Comparison of ENCODE assay signal across 17 mouse cellular contexts in the genomic region with DNA sequence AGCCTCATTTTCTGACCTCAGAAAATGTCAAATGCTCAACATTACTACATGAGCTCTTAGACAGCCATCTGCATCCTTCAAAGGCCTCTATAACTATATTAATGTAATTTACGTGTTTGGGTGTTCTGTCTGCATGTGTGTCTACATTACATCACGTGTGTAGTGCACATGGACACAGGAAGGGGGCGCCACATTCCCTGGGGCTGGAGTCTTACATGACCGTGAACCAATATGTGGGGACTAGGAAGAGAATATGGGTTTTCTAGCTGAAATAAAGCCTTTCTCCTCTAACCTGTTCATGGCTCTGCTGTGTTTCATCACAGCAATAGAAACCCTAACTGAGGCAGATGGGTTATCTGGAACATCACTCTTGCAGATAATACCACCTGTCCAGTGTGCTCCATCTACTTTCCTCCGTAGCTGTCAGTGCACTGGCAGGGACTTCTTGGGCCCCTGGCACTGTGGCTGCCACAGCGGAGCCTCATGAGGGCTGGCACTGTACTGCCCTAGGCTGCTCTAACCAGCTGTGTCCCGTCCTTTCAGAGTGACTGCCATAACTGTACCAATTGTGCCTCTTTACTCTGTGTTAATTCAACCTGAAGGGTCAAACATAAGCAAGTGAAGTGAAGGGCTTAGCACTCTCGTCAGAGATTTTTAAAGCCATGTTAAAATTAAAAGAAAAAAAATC. TPM values are rescaled to one million over a fixed set of nuclear protein-coding genes. Genes with fewer than 3 reads are reported as not detected.
DNase-seq lines count a peak whose midpoint lies in the region; ATAC-seq and TF ChIP-seq lines count a peak whose summit lies in the region.
"Had no signal": no experiment of that assay in that cellular context is flagged by ENCODE, and none has a peak within 500 bp of the region (broad histone marks: within the 10 kb centered on the region; RNA-seq: fewer than 3 reads in every experiment).

No protein-coding gene starts in this region.

- DNase-seq in heart, adult 11 months: peak; percentile 64
- no peak for DNase-seq in heart, postnatal 4 days
- no peak for DNase-seq in liver, embryonic 14.5 days (ENCODE audit: low read depth in 3 of 3, low spot score in 3 of 3)
- no peak for DNase-seq in liver, embryonic 11.5 days (ENCODE audit: low spot score)
- DNase-seq in thymus, postnatal 4 days: peak; percentile 30
- DNase-seq in thymus, postnatal 0 days (ENCODE audit: low spot score): no peak
- DNase-seq in embryo, embryonic 10.5 days (ENCODE audit: low spot score): no peak
- DNase-seq: kidney, adult 18-20 months; liver; lung, postnatal 36 days had no signal

- H3K36me3 ChIP-seq in liver, embryonic 14.5 days (replicated peaks; ENCODE audit: control insufficient read depth, insufficient read depth, low read depth): no peaks in the 10 kb centered on the region
- H3K36me3 ChIP-seq in liver, embryonic 11.5 days (ENCODE audit: control insufficient read depth, insufficient read depth, low read length): peaks cover 7% of the 10 kb centered on the region; the same call in 1 of the 2 replicates

- no peak for TF ChIP-seq EP300 in liver, embryonic 14.5 days (IDR thresholded peaks at IDR 0.05; ENCODE audit: low read depth)

- TF ChIP-seq CTCF in liver, embryonic 14.5 days (IDR thresholded peaks at IDR 0.05; ENCODE audit: low read depth): peak; percentile 43

- no peak overlapping the region for H3K4me3 ChIP-seq in liver, embryonic 14.5 days (ENCODE audit: insufficient read depth in 1 of 2, low read depth in 2 of 2, low read length in 2 of 2)
- no peak overlapping the region for H3K4me3 ChIP-seq in liver, embryonic 11.5 days (ENCODE audit: low read depth, low read length)

- no peaks in the 10 kb centered on the region for H3K4me1 ChIP-seq in liver, embryonic 14.5 days (replicated peaks; ENCODE audit: control insufficient read depth in 2 of 2, insufficient read depth in 2 of 2, low read length in 1 of 2)
- no peaks in the 10 kb centered on the region for H3K4me1 ChIP-seq in liver, embryonic 11.5 days (replicated peaks; ENCODE audit: control insufficient read depth, insufficient read depth, low read length)

- no peaks in the 10 kb centered on the region for H3K9me3 ChIP-seq in liver, embryonic 14.5 days (ENCODE audit: control insufficient read depth, low read length)
- H3K9me3 ChIP-seq in liver, embryonic 11.5 days (ENCODE audit: control insufficient read depth, low read length): no peaks in the 10 kb centered on the region

- H3K27me3 ChIP-seq in liver, embryonic 14.5 days (ENCODE audit: control insufficient read depth, insufficient read depth, low read length): no peaks in the 10 kb centered on the region
- no peaks in the 10 kb centered on the region for H3K27me3 ChIP-seq in liver, embryonic 11.5 days (replicated peaks; ENCODE audit: control insufficient read depth, insufficient read depth, low read length)
- H3K27me3 ChIP-seq: Patski had no signal

- no peak for ATAC-seq in liver, embryonic 14.5 days (ENCODE audit: insufficient read depth)
- no peak for ATAC-seq in liver, embryonic 11.5 days (replicated peaks; ENCODE audit: low FRiP score)
- no peak for ATAC-seq in inflammation-experienced regulatory T-cells, adult 6 months
- ATAC-seq: CD4-positive, CD25-positive, alpha-beta regulatory T cell, adult 4 months; forebrain, embryonic 14.5 days; Patski had no signal

- 77% methylated on average over 8 of the region's 8 CpGs for WGBS in liver, embryonic 14.5 days (ENCODE audit: insufficient replicate concordance)
- 88% methylated on average over 8 of the region's 8 CpGs for WGBS in liver, embryonic 11.5 days

- no peak overlapping the region for H3K27ac ChIP-seq in liver, embryonic 14.5 days
- H3K27ac ChIP-seq in liver, embryonic 11.5 days (ENCODE audit: low read depth, low read length): no peak overlapping the region

- no peak overlapping the region for H3K4me2 ChIP-seq in liver, embryonic 14.5 days (ENCODE audit: low read depth)
- no peak overlapping the region for H3K4me2 ChIP-seq in liver, embryonic 11.5 days
- H3K4me2 ChIP-seq: heart, embryonic 11.5 days; midbrain, embryonic 11.5 days had no signal

- H3K9ac ChIP-seq in liver, embryonic 14.5 days (replicated peaks): no peak overlapping the region
- no peak overlapping the region for H3K9ac ChIP-seq in liver, embryonic 11.5 days (ENCODE audit: low read depth, low read length)

RNA-seq across cellular contexts. Expression of a gene that starts 18.8 kb away (rescaled TPM):
- total RNA-seq in heart, postnatal 4 days (2021): 100 to 1,000 TPM; 117 to 118 TPM
- polyA plus RNA-seq in liver, embryonic 14.5 days (2012; rRNA removed): 5.7 and 7.2 TPM in 2 replicates
- polyA plus RNA-seq in liver, embryonic 14.5 days (2014; fragmentation: Nextera tagmentation; extraction: Ambion mirVana): 6.5 and 7.5 TPM in 2 replicates
- 18.9 and 23.7 TPM in 2 replicates for polyA plus RNA-seq in liver, embryonic 11.5 days (2014; fragmentation: Nextera tagmentation; extraction: Ambion mirVana)
- polyA plus RNA-seq in thymus, postnatal 0 days (2015; fragmentation: Nextera tagmentation; extraction: Ambion mirVana): 12.0 and 14.3 TPM in 2 replicates
- 10 to 100 TPM in 1 of 3 experiments, 1 to 10 TPM in 2; 9.3 to 10.9 (median 9.9) TPM for polyA plus RNA-seq in inflammation-experienced regulatory T-cells, adult 6 months (2017; shearing (Covaris generic))

RNA-seq across cellular contexts. Expression of a gene that starts 19.1 kb away (rescaled TPM):
- 1 to 10 TPM; 4.1 to 5.3 TPM for total RNA-seq in heart, postnatal 4 days (2021)
- 0.76 and 0.77 TPM in 2 replicates for polyA plus RNA-seq in liver, embryonic 14.5 days (2012; rRNA removed)
- 3.0 and 3.6 TPM in 2 replicates for polyA plus RNA-seq in liver, embryonic 14.5 days (2014; fragmentation: Nextera tagmentation; extraction: Ambion mirVana)
- polyA plus RNA-seq in liver, embryonic 11.5 days (2014; fragmentation: Nextera tagmentation; extraction: Ambion mirVana): 6.4 and 6.8 TPM in 2 replicates
- 6.6 and 7.3 TPM in 2 replicates for polyA plus RNA-seq in thymus, postnatal 0 days (2015; fragmentation: Nextera tagmentation; extraction: Ambion mirVana)
- 10 to 100 TPM in 1 of 3 experiments, 1 to 10 TPM in 2; 5.6 to 10.0 (median 10.0) TPM for polyA plus RNA-seq in inflammation-experienced regulatory T-cells, adult 6 months (2017; shearing (Covaris generic))

RNA-seq across cellular contexts. Expression of a gene that starts 43.1 kb away (rescaled TPM):
- under 1 TPM; 0.16 to 0.26 TPM for total RNA-seq in heart, postnatal 4 days (2021)
- polyA plus RNA-seq in liver, embryonic 14.5 days (2012; rRNA removed): 0.34 and 0.45 TPM in 2 replicates
- polyA plus RNA-seq in liver, embryonic 14.5 days (2014; fragmentation: Nextera tagmentation; extraction: Ambion mirVana): 0.65 and 0.86 TPM in 2 replicates
- 0.27 and 0.49 TPM in 2 replicates for polyA plus RNA-seq in liver, embryonic 11.5 days (2014; fragmentation: Nextera tagmentation; extraction: Ambion mirVana)
- polyA plus RNA-seq in thymus, postnatal 0 days (2015; fragmentation: Nextera tagmentation; extraction: Ambion mirVana): 0.13 and 0.17 TPM in 2 replicates
- polyA plus RNA-seq in inflammation-experienced regulatory T-cells, adult 6 months (2017; shearing (Covaris generic)): under 1 TPM; 0.25 to 0.55 (median 0.40) TPM
- total RNA-seq: hematopoietic stem cell, adult 5-6 weeks had no signal

Comparison
In these comparisons a context has a peak if more than half of its experiments do, and no peak if none do; other contexts are left out.
1. DNase-seq: peak in heart, adult 11 months (single experiment) and thymus, postnatal 4 days (single experiment); none in heart, postnatal 4 days (single experiment), liver, embryonic 14.5 days (0 of 3), liver, embryonic 11.5 days (single experiment), thymus, postnatal 0 days (single experiment) and embryo, embryonic 10.5 days (single experiment).